Mouse (Mus musculus): Measurements from ENCODE around the gene Fasn.
A peak's percentile ranks its signal among the peaks of the same experiment; 100 is the strongest.
"Not testable (repeated sequence)": the region's sequence is repeated elsewhere in the genome, so short reads cannot be mapped to it uniquely, and the experiment has no call there.

The Fasn gene

DNA sequence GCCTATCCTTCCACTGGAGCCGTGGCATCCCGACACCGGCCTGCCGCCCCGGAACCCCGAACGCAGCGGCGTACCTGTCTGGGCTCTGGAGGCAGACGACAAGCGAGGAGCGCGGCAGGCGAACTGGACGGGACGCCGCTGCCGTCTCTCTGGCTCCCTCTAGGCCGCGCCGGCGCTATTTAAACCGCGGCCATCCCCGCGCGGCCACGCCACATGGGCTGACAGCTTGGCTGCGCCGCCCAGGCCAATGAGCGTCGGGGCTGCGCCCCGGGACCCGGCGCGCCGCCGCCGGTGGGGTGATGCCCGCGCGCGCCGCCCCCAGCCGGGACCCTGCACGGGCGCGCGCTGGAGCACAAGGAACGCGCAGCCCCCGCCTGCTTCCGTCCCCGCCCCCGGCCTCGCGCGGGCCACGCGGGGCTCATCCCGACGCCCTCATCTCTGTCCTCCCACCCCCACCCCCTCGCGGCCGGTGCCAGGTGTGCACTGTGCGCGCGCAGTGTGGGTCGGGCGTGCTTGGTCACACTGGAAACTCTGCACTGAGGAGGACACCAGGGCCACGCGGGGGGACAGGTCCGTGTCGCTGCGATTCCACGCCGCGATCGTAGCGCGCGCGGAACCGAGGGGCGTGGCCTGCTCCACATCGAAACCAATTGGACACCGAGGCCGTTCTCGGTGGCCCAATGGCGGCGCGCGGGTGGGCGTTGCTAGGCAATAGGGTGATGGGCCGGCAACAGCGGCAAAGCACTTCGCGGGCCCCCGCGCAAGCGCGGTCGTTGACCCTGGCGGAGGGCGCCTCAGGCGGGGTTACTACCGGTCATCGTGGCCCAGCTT is at the start of gene Fasn:
Gene Fasn (minus strand): TSS at position 592 of the 831 bp plus-strand sequence.
- peak; percentile 97 for DNase-seq (ENCODE audit: low spot score)

DNA sequence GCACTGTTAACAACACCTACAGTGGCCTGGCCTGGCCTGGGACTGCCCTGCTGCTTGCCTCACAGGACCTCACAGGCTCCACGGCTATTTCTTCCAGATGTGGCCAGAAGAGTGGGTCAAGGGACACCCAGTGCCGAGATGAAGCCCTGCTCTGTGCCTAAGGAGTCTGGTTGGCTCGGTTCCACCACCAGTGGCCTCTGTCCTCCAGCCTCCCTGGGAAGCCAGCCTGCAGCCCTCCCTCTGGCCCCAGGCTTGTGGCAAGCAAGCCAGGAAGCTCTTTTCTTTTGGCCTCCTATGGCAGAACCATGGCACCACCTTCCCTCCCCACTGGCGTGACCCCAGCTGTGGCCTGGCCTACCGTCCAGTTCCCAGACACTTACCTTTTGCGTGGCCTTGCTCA is 48.9 kb upstream of the Fasn start:
- DNase-seq (ENCODE audit: low spot score), result no peak

DNA sequence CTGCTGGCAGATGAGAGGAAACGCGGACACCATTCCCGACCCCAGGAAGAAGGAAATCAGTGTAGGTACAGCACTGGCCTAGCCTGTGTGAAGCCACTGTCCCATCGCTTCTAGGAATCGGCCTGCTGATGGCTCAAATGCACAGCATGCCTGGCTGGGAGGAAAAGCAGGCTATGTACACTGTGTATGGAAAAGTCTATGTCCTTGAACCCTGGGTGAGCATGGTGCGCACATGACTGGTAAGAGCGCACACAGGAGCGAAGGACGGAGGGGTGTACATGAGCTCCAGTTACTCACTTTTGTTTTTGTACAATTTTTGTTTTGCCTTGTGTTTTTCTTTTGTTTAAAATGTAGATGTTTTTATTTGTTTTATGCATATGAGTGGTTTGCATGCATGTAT is 47.2 kb upstream of the Fasn start:
- DNase-seq (ENCODE audit: low spot score), result no peak

- DNase-seq (ENCODE audit: low spot score), result no peak
Observed at GRCm38 (mm10) chr11:120865816-120866215, 41.5 kb upstream of the Fasn start.

- DNase-seq (ENCODE audit: low spot score), result no peak
Observed at GRCm38 (mm10) chr11:120862819-120863218, 38.5 kb upstream of the Fasn start.

DNA sequence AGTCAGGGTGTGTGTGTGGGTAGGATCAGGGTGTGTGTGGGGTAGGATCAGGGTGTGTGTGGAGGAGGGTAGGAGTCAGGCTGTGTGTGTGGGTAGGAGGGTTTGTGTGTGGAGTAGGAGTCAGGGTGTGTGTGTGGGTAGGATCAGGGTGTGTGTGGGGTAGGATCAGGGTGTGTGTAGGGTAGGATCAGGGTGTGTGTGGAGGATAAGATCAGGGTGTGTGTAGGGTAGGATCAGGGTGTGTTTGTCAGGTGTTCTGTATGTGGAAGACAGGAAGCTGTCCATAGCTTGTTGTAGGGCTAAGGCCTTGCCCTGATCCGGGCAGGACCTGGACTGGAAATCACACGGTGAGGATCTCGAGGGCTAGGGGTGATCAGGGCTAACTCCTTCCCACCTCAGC is 31.6 kb upstream of the Fasn start:
- DNase-seq (ENCODE audit: low spot score), result not testable (repeated sequence)

DNA sequence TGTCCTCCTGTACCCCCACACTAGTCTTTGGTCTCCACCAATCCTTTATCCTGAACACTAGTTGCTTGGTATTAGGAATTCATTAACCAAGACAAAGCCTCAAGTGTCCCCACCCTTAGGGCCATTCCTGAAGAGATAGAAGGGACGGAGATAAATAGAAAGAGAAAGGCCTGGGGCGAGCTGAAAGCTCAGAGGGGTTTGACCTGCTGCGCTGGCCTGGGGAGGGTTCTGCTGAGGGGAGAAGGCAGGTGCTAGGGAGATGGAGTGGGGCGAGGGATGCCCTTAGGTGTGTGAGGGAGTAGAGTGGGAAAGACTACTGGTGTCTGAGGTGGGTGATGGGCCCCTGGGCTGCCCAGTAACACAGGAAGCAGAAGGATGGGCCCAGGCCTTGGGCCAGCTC is 29.4 kb upstream of the Fasn start:
- no peak for DNase-seq (ENCODE audit: low spot score)

DNA sequence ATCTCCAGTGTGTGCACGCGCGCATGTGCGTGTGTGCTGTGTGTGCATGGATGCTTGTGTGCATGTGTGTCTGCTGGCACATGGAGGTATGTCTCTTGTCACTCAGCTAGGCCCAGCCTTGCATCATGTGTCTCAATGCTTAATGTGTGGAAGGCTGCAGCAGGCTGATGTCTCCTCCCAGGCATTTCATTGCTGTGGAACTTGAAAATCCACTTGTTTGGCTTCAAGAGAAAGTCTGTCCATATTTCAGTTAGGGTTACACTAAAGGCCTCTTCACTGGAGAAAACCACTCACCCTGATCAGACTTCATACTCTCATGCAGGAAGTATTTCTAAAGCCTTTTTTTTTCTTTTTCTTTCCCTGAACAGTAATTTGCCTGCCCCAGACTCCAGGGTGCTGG is 28.8 kb upstream of the Fasn start:
- no peak for DNase-seq (ENCODE audit: low spot score)

GRCm38 (mm10) chr11:120852083-120852935 is 28.0 kb upstream of the Fasn start:
- DNase-seq (ENCODE audit: low spot score), result no peak

DNA sequence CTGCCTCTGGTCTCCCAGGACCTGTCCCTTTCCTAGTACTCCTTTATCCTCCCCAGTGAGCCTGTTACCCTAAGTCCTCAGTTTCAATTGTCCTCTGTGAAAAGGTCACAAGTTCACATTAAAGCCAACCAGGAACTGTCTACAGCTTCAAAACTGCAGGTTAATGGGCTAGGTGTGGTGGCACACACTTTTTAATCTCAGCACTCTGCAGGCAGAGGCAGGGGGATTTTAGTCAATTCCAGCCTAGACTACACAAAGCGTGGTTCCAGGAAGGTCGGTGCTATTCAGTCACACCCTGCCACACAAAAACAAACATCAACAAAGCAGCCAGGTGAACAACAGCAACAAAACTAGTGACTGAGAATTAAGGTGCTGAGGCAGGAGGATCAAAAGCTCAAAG is 27.2 kb upstream of the Fasn start:
- no peak for DNase-seq (ENCODE audit: low spot score)

DNA sequence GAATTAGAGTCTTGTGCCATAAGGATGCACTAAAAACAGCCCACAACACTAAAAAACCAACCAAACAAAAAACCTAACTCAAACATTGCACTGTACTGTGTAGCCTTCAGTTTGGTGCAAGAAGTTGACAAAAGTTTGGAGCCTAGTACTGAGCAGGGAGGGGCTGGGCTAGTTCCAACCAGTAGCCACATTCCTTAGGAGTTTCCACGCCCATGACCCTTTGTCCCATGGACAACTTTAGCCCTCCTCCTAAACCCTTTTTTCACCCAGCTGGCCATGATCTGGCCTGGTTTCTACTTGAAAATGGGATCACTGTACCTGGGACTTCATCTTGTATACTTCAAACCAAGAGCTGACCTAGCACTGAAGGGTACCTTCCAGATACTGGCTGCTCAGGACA is 26.8 kb upstream of the Fasn start:
- no peak for DNase-seq (ENCODE audit: low spot score)

GRCm38 (mm10) chr11:120850331-120851030 is 26.1 kb upstream of the Fasn start:
- DNase-seq (ENCODE audit: low spot score), result no peak

DNA sequence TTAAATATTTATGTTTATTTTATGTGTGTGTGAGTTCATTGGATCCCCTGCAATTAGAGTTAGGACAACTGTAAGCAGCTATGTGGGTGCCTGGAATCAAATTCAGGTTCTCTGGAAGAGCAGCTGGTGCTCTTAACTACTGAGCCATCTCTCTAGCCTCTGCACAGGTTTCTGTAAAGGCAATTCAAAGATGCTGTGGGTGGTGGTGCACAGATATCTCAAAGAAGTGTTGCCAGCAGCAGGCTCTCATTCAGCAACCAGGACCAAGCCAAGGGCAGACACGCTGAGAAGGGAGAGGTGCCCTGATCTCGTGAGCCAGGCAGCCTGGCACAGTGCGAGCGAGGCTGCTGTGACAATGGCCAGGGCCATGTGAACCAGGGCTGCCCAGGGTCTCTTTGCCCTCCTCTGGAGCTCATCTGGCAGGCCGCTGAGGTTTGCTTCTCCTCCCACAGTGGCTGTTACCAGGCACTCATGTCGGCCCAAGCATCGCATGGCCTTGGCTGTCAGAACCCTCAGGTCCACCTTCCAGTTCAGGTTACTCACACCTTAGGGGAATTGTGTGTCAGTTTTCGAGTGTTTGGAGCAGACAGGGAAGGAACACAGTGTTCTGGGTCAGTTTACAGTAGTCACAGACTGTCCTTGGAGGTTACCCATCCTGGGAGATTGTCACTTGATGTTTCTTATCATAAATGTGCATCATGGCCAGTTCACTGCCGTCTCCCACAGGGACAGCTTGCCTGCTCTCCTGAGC is 22.6 kb upstream of the Fasn start:
- DNase-seq (ENCODE audit: low spot score), result no peak

- DNase-seq (ENCODE audit: low spot score), result no peak
Observed at GRCm38 (mm10) chr11:120844329-120844728, 20.0 kb upstream of the Fasn start.

DNA sequence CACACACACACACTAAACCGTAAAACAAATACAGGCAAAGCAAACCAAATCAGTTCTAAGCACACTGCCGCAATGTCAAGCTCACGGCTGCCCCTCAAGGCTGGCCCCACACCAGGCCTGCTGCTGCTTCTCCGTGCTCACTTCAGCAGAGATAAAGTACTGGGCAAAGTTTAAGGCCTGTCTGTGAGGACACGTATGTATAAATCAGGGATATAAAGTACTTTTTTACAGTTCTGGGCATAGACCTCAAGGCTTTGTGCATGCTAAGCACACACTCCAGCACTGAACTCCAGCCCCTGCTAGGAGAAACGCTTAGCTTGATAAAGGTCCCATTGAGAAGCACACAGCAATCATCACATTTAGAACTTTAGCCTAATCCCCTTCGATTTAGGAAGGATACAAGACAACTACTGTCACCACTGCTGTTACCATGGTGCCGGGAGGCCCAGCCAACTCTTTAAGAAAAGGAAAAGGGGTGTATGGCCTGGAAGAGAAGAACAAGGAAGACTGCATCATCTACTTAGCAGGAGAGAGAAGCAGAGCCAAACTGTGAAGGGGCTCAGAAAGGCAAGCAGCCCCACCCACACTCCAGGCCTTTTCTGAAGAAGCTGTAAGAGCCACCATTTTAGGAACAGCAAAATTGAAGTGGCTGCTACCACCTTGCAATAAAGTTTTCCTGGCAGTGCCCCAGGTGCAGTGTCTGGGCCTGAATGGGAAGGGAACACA is 9.4 kb upstream of the Fasn start:
- DNase-seq (ENCODE audit: low spot score), result no peak

GRCm38 (mm10) chr11:120832962-120833361 is 8.6 kb upstream of the Fasn start:
- DNase-seq (ENCODE audit: low spot score), result not testable (repeated sequence)

- no peak for DNase-seq (ENCODE audit: low spot score)
Observed at GRCm38 (mm10) chr11:120831659-120832440, 7.5 kb upstream of the Fasn start.

- DNase-seq (ENCODE audit: low spot score), result no peak
Observed at GRCm38 (mm10) chr11:120830686-120831085, 6.3 kb upstream of the Fasn start.

GRCm38 (mm10) chr11:120829757-120830532 is 5.6 kb upstream of the Fasn start:
- DNase-seq (ENCODE audit: low spot score), result no peak

- no peak for DNase-seq (ENCODE audit: low spot score)
Observed at GRCm38 (mm10) chr11:120828416-120828815, 4.1 kb upstream of the Fasn start.

All from left cerebral cortex, adult 11 months (tissue).